Mouse (Mus musculus): Measurements from ENCODE around the gene Inpp5k. TPM values are rescaled to one million over a fixed set of nuclear protein-coding genes. Genes with fewer than 3 reads are reported as not detected.

Inpp5k gene
- polyA plus RNA-seq, 1 experiment from 2014 or later = 44.9 TPM

DNA sequence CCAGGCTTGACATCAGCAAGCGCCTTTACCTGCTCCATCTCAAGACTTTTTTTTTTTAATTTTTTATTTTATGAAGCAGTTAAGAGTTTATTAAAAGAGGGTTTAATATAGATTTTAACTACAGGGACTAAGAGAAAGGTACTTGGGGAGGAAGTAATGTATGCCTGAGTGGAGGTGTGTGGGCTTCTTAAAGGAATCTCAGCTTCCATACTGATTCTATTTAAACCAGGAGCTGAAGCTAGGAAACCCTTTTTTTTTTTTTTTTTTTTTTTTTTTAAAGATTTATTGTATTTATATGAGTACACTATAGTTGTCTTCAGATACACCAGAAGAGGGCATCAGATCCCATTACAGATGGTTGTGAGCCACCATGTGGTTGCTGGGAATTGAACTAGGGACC lies 16.0 kb upstream of the Inpp5k start:
- Histone ChIP-seq H3K4me1 (replicated peaks; ENCODE audit: control insufficient read depth, insufficient read depth, low read length) (no peaks in the 10 kb centered on the region), H3K27ac (no peak overlapping the region), H3K9me3 (ENCODE audit: control insufficient read depth, low read length) (no peaks in the 10 kb centered on the region), H3K27me3 (ENCODE audit: control insufficient read depth, insufficient read depth, low read length) (no peaks in the 10 kb centered on the region), H3K9ac (no peak overlapping the region), H3K4me2 (replicated peaks) (no peak overlapping the region), H3K36me3 (replicated peaks; ENCODE audit: control insufficient read depth, insufficient read depth) (peaks cover 89% of the 10 kb centered on the region), H3K4me3 (replicated peaks; ENCODE audit: low read length) (no peak overlapping the region)
- no peak for ATAC-seq (ENCODE audit: low FRiP score)
- DNase-seq (ENCODE audit: low spot score) = no peak
- 100% methylated on average over 1 of the region's 1 CpGs for WGBS

DNA sequence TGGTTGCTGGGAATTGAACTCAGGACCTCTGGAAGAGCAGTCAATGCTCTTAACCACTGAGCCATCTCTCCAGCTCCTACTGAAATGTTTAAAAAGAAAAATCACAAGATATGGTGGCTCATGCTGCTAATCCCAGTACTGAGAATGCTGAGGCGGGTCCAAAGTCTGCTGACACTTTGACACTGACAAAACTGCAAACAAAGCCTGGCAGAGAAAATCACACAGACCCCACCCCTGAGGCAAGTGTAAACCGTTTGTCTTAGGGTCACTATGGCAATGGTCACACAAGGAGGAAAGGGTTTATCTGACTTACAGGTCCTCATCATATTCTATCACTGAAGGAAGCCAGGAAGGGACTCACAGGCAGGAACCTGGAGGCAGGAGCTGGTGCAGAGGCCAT lies 15.2 kb upstream of the Inpp5k start:
- H3K36me3 ChIP-seq (replicated peaks; ENCODE audit: control insufficient read depth, insufficient read depth) = peaks cover 89% of the 10 kb centered on the region
- ATAC-seq (ENCODE audit: low FRiP score) (no peak), DNase-seq (ENCODE audit: low spot score) (no peak)

DNA sequence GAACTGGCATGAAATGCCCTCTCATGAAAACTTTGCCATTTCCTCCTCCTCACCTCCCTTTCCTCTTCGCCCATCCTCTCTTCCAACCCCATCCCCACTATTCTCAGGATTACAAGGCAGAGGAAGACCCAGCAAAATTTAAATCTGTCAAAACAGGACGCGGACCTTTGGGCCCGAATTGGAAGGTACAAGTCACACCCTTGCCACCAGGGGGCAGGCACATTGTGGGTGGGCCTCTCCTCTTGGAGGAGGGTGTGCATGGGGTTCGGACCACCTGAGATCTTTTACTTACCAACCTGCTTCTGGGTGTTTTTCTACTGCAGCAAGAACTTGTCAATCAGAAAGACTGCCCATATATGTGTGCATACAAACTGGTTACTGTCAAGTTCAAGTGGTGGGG lies 11.7 kb upstream of the Inpp5k start:
- H3K27me3 ChIP-seq (ENCODE audit: control insufficient read depth, insufficient read depth, low read length) = no peaks in the 10 kb centered on the region
- WGBS = 85% methylated on average over 5 of the region's 5 CpGs
- no peak overlapping the region for H3K9ac ChIP-seq
- no peak overlapping the region for H3K4me3 ChIP-seq (replicated peaks; ENCODE audit: low read length)
- DNase-seq (ENCODE audit: low spot score) (no peak), ATAC-seq (ENCODE audit: low FRiP score) (no peak)
- peaks cover 89% of the 10 kb centered on the region for H3K36me3 ChIP-seq (replicated peaks; ENCODE audit: control insufficient read depth, insufficient read depth)
- no peak overlapping the region for H3K27ac ChIP-seq
- no peak overlapping the region for H3K4me2 ChIP-seq (replicated peaks)
- no peaks in the 10 kb centered on the region for H3K9me3 ChIP-seq (ENCODE audit: control insufficient read depth, low read length)
- H3K4me1 ChIP-seq (replicated peaks; ENCODE audit: control insufficient read depth, insufficient read depth, low read length) = no peaks in the 10 kb centered on the region

More for the DNA sequence above, 15.2 kb upstream of the Inpp5k start:
- Histone ChIP-seq H3K4me2 (replicated peaks) (no peak overlapping the region), H3K27me3 (ENCODE audit: control insufficient read depth, insufficient read depth, low read length) (no peaks in the 10 kb centered on the region), H3K4me3 (replicated peaks; ENCODE audit: low read length) (no peak overlapping the region), H3K27ac (no peak overlapping the region), H3K9me3 (ENCODE audit: control insufficient read depth, low read length) (no peaks in the 10 kb centered on the region), H3K9ac (no peak overlapping the region), H3K4me1 (replicated peaks; ENCODE audit: control insufficient read depth, insufficient read depth, low read length) (no peaks in the 10 kb centered on the region)
- whole genome bisulfite sequencing = 91% methylated on average over 2 of the region's 2 CpGs

DNA sequence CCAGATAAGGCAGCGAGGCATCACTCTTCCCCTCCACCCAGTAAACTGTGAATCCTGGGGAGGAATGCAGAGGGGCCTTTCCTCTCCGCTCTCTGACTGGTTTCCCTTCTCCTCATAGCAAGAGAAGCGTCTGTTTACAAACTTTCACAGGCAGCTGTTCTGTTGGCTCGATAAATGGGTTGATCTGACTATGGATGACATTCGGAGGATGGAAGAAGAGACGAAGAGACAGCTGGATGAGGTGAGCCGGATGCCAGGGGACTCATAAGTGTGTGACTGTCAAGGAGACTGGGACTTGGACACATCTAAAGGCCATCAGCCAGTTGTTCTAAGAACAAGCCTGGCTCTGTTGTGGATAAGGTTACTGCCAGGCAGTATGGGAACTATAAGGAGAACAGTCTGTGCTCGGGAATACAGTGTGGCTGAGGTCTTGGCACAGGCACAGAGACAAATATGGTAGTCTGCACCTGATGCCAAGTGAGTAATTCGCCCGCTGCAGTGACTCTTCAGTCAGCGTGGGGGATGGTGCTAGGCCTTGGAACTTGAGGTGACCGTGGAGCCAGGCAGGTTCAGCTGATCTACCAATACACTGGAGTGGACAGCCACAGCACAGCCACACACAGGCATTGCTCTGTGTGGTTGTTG lies 10.5 kb upstream of the Inpp5k start:
- WGBS = 94% methylated on average over 12 of the region's 12 CpGs
- no peak overlapping the region for H3K4me2 ChIP-seq (replicated peaks)
- ATAC-seq (ENCODE audit: low FRiP score) (no peak), DNase-seq (ENCODE audit: low spot score) (no peak)
- peaks cover 90% of the 10 kb centered on the region for H3K36me3 ChIP-seq (replicated peaks; ENCODE audit: control insufficient read depth, insufficient read depth)
- no peaks in the 10 kb centered on the region for H3K4me1 ChIP-seq (replicated peaks; ENCODE audit: control insufficient read depth, insufficient read depth, low read length)
- H3K9ac ChIP-seq = no peak overlapping the region
- H3K4me3 ChIP-seq (replicated peaks; ENCODE audit: low read length) = no peak overlapping the region
- H3K27me3 ChIP-seq (ENCODE audit: control insufficient read depth, insufficient read depth, low read length) = no peaks in the 10 kb centered on the region
- H3K9me3 ChIP-seq (ENCODE audit: control insufficient read depth, low read length) = no peaks in the 10 kb centered on the region
- H3K27ac ChIP-seq = no peak overlapping the region

DNA sequence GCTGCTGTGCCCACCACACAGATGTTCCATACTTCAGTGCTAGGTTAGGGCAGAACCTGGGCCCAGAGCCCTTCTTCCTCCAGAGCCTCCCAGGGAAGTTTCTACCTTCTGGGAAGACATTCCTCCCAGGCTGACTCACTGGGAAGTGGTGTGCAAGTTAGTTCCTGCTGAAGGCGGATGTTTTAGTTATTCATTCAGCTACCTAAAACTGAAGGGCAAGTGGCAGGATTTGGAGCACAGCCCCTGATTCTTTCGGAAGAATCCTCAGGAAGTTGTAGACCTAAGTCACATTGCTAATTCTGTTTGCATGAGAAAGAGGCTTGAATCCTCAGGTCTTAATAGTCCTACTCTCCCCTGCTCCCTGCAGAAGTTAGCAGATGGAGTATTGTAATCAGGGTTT lies 9.4 kb upstream of the Inpp5k start:
- ATAC-seq (ENCODE audit: low FRiP score) = no peak
- Histone ChIP-seq H3K4me1 (replicated peaks; ENCODE audit: control insufficient read depth, insufficient read depth, low read length) (no peaks in the 10 kb centered on the region), H3K27me3 (ENCODE audit: control insufficient read depth, insufficient read depth, low read length) (no peaks in the 10 kb centered on the region), H3K4me2 (replicated peaks) (no peak overlapping the region), H3K27ac (no peak overlapping the region), H3K9ac (no peak overlapping the region), H3K4me3 (replicated peaks; ENCODE audit: low read length) (no peak overlapping the region), H3K36me3 (replicated peaks; ENCODE audit: control insufficient read depth, insufficient read depth) (peaks cover 92% of the 10 kb centered on the region), H3K9me3 (ENCODE audit: control insufficient read depth, low read length) (no peaks in the 10 kb centered on the region)
- WGBS = 90% methylated on average over 2 of the region's 2 CpGs
- DNase-seq (ENCODE audit: low spot score) = no peak

DNA sequence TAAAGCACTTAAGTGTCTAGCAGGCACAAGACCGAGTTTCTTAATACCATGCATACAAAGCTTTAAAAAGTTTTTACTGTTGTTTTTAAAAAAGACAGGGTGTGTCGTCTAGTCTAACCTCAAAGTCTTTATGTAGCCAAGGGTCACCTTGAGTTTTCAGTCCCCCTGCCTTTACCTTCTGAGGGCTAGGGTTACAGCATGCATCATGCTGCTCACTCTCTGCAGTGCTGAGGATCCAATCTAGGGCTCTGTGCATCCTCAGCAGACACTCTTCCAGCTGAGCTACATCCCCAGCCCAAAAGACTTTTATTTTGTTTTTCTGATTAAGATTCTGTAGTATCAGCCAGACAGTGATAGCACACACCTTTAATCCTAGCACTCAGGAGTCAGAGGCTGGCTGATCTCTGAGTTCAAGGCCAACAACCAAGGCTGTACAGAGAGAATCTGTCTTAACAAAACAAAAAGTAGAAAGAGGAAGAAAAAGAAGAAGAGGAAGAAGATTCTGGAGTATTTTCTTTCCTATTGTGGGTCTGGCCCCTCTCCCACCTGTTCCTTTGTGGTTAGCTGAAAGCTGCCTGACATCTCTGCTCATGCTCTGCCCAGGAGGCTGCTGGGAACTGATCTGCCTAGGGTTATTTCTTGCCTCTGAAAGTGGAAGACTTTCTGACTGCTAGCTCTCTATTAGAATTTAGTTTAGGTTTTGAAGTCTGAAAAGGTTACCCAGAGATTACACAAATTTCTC lies 8.0 kb upstream of the Inpp5k start:
- ATAC-seq (ENCODE audit: low FRiP score) = no peak
- no peak overlapping the region for H3K27ac ChIP-seq
- H3K4me3 ChIP-seq (replicated peaks; ENCODE audit: low read length) = no peak overlapping the region
- no peak overlapping the region for H3K4me2 ChIP-seq (replicated peaks)
- WGBS = 94% methylated on average over 2 of the region's 2 CpGs
- no peak for DNase-seq (ENCODE audit: low spot score)
- no peaks in the 10 kb centered on the region for H3K9me3 ChIP-seq (ENCODE audit: control insufficient read depth, low read length)
- H3K27me3 ChIP-seq (ENCODE audit: control insufficient read depth, insufficient read depth, low read length) = no peaks in the 10 kb centered on the region
- peaks cover 93% of the 10 kb centered on the region for H3K36me3 ChIP-seq (replicated peaks; ENCODE audit: control insufficient read depth, insufficient read depth)
- H3K4me1 ChIP-seq (replicated peaks; ENCODE audit: control insufficient read depth, insufficient read depth, low read length) = no peaks in the 10 kb centered on the region
- no peak overlapping the region for H3K9ac ChIP-seq

DNA sequence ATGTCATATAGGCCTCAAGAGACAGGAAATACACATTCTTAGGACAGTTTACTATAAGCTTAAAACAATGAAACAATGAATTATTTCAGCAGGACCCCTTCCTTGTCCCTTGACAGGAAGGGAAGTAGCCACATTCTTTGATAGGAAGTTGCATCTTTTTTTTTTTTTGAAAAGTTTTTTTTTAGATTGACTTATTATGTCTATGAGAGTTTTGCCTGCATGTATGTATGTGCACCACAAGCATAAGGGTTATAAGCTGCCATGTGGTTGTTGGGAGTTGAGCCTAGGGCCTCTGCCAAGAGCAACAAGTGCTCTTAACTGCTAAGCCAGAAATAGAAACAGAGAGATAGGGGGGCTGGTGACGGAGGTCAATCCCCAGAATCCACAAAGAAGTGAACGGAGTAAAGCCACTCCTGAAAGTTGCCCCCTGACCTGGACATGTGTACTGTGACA lies 6.7 kb upstream of the Inpp5k start:
- Histone ChIP-seq H3K4me3 (replicated peaks; ENCODE audit: low read length) (no peak overlapping the region), H3K27me3 (ENCODE audit: control insufficient read depth, insufficient read depth, low read length) (no peaks in the 10 kb centered on the region), H3K4me2 (replicated peaks) (no peak overlapping the region), H3K9me3 (ENCODE audit: control insufficient read depth, low read length) (no peaks in the 10 kb centered on the region), H3K4me1 (replicated peaks; ENCODE audit: control insufficient read depth, insufficient read depth, low read length) (no peaks in the 10 kb centered on the region), H3K27ac (no peak overlapping the region), H3K36me3 (replicated peaks; ENCODE audit: control insufficient read depth, insufficient read depth) (peaks cover 99% of the 10 kb centered on the region), H3K9ac (no peak overlapping the region)
- WGBS = 81% methylated on average over 2 of the region's 2 CpGs
- DNase-seq (ENCODE audit: low spot score) (no peak), ATAC-seq (ENCODE audit: low FRiP score) (no peak)

DNA sequence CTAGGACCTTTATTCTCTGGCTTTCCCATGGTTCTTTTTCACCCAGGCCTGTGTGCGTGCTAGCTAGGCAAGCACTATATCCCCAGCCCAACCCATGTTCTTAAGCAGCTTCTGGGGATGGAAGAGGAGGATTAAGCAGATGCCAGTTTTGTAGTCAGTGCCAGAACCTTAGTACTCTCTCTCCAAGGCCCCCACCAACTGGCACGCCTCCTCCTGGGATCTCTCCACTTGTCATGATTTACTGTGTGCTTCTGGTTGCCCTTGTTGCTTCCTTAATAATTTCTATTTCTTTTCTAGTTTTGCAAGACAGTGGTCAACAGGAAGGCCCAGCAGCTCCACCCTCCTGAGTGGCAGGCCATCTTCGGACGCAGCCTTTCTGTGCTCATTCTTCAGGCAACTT lies 5.0 kb upstream of the Inpp5k start:
- no peak for ATAC-seq (ENCODE audit: low FRiP score)
- 94% methylated on average over 4 of the region's 4 CpGs for WGBS
- Histone ChIP-seq H3K4me3 (replicated peaks; ENCODE audit: low read length) (no peak overlapping the region), H3K9me3 (ENCODE audit: control insufficient read depth, low read length) (no peaks in the 10 kb centered on the region), H3K4me1 (replicated peaks; ENCODE audit: control insufficient read depth, insufficient read depth, low read length) (peaks cover 7% of the 10 kb centered on the region), H3K27ac (no peak overlapping the region), H3K9ac (no peak overlapping the region), H3K4me2 (replicated peaks) (no peak overlapping the region), H3K36me3 (replicated peaks; ENCODE audit: control insufficient read depth, insufficient read depth) (peaks cover 87% of the 10 kb centered on the region), H3K27me3 (ENCODE audit: control insufficient read depth, insufficient read depth, low read length) (no peaks in the 10 kb centered on the region)
- DNase-seq (ENCODE audit: low spot score) = no peak

DNA sequence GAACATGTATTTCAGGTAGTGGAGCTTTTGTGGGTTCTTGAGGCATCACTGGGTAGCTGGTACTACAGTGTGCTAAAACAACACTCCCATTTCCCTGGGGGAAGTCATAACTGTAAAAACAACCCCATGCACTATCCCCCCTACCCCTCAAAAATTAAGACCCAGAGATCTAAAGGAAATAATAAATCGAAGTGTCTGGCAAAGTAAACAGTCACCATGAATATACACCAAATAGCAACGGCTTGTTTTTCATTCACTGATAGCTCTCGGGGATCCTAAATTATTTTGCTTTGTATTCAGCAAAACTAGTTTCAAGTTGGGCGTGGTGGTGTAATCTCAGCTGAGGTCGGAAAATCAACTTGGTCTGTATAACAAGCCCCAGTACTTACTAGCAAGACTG lies 690 bp upstream of the Inpp5k start:
- WGBS = 12% methylated on average over 5 of the region's 5 CpGs
- peaks cover 55% of the 10 kb centered on the region for H3K36me3 ChIP-seq (replicated peaks; ENCODE audit: control insufficient read depth, insufficient read depth)
- ATAC-seq (ENCODE audit: low FRiP score) = no peak
- H3K27ac ChIP-seq = peak overlapping the region; percentile 84
- DNase-seq (ENCODE audit: low spot score) = no peak
- peak overlapping the region; percentile 75 for H3K9ac ChIP-seq
- peak overlapping the region; percentile 72 for H3K4me3 ChIP-seq (replicated peaks; ENCODE audit: low read length)
- H3K4me1 ChIP-seq (replicated peaks; ENCODE audit: control insufficient read depth, insufficient read depth, low read length) = peaks cover 22% of the 10 kb centered on the region
- no peaks in the 10 kb centered on the region for H3K9me3 ChIP-seq (ENCODE audit: control insufficient read depth, low read length)
- H3K4me2 ChIP-seq (replicated peaks) = peak overlapping the region; percentile 79
- H3K27me3 ChIP-seq (ENCODE audit: control insufficient read depth, insufficient read depth, low read length) = no peaks in the 10 kb centered on the region

Measured in hindbrain, embryonic 14.5 days (tissue).